Mouse (Mus musculus): ENCODE measurements around the gene Gm6803.
"Not testable (repeated sequence)": the region's sequence is repeated elsewhere in the genome, so short reads cannot be mapped to it uniquely, and the experiment has no call there.

- not testable (repeated sequence) for TF ChIP-seq EP300, CTCF (IDR thresholded peaks at IDR 0.05; ENCODE audit: low read depth)
Observed at GRCm38 (mm10) chr12:88039062-88039461, 20.5 kb upstream of the Gm6803 start.
